Mouse (Mus musculus): Measurements from ENCODE around the gene Cbx1. TPM values are rescaled to one million over a fixed set of nuclear protein-coding genes. Genes with fewer than 3 reads are reported as not detected.

Gene Cbx1
- total and polyA plus RNA-seq, 2 experiments from 2014 or later: 55.6 to 57.0 TPM

- no peaks in the 10 kb centered on the region for H3K36me3 ChIP-seq (ENCODE audit: insufficient read depth)
- 0 out of 2 replicates have a peak, but pooled peaks have one; percentile 6 for TF ChIP-seq CTCF (IDR thresholded peaks at IDR 0.05; ENCODE audit: low read depth)
- DNase-seq (no peak), ATAC-seq (no peak)
- H3K4me2 ChIP-seq (ENCODE audit: low read depth): no peak overlapping the region
- H3K9me3 ChIP-seq (ENCODE audit: low read length): no peaks in the 10 kb centered on the region
- H3K27me3 ChIP-seq (ENCODE audit: insufficient read depth, low read length): no peaks in the 10 kb centered on the region; the same call in 1 of the 2 replicates
- no peak overlapping the region for H3K9ac ChIP-seq
- H3K4me3 ChIP-seq (ENCODE audit: low read depth, low read length): no peak overlapping the region
- 97% methylated on average over 2 of the region's 2 CpGs for WGBS
- H3K27ac ChIP-seq (ENCODE audit: low read depth, low read length): no peak overlapping the region
- no peaks in the 10 kb centered on the region for H3K4me1 ChIP-seq (ENCODE audit: insufficient read depth)
These were observed 33.6 kb upstream of the Cbx1 start for GRCm38 (mm10) chr11:96755298-96755697.

- no peak for ATAC-seq
These were observed 31.5 kb upstream of the Cbx1 start for GRCm38 (mm10) chr11:96757421-96757820.

GRCm38 (mm10) chr11:96758402-96758801, 30.5 kb upstream of the Cbx1 start:
- Histone ChIP-seq H3K4me2 (ENCODE audit: low read depth) (no peak overlapping the region), H3K36me3 (ENCODE audit: insufficient read depth) (no peaks in the 10 kb centered on the region), H3K27ac (ENCODE audit: low read depth, low read length) (no peak overlapping the region), H3K4me3 (ENCODE audit: low read depth, low read length) (no peak overlapping the region), H3K9me3 (ENCODE audit: low read length) (no peaks in the 10 kb centered on the region), H3K4me1 (ENCODE audit: insufficient read depth) (no peaks in the 10 kb centered on the region), H3K9ac (no peak overlapping the region), H3K27me3 (ENCODE audit: insufficient read depth, low read length) (no peaks in the 10 kb centered on the region)
- ATAC-seq (no peak), DNase-seq (no peak)
- 73% methylated on average over 5 of the region's 5 CpGs for WGBS
- TF ChIP-seq CTCF (IDR thresholded peaks at IDR 0.05; ENCODE audit: low read depth): no peak

More at GRCm38 (mm10) chr11:96757421-96757820, 31.5 kb upstream of the Cbx1 start:
- no peak overlapping the region for H3K9ac ChIP-seq
- no peaks in the 10 kb centered on the region for H3K4me1 ChIP-seq (ENCODE audit: insufficient read depth)
- H3K27ac ChIP-seq (ENCODE audit: low read depth, low read length): no peak overlapping the region
- no peak overlapping the region for H3K4me3 ChIP-seq (ENCODE audit: low read depth, low read length)
- no peak for DNase-seq
- H3K27me3 ChIP-seq (ENCODE audit: insufficient read depth, low read length): no peaks in the 10 kb centered on the region
- H3K4me2 ChIP-seq (ENCODE audit: low read depth): no peak overlapping the region
- H3K36me3 ChIP-seq (ENCODE audit: insufficient read depth): no peaks in the 10 kb centered on the region
- TF ChIP-seq CTCF (IDR thresholded peaks at IDR 0.05; ENCODE audit: low read depth): no peak
- 61% methylated on average over 4 of the region's 4 CpGs for WGBS
- H3K9me3 ChIP-seq (ENCODE audit: low read length): no peaks in the 10 kb centered on the region

DNA sequence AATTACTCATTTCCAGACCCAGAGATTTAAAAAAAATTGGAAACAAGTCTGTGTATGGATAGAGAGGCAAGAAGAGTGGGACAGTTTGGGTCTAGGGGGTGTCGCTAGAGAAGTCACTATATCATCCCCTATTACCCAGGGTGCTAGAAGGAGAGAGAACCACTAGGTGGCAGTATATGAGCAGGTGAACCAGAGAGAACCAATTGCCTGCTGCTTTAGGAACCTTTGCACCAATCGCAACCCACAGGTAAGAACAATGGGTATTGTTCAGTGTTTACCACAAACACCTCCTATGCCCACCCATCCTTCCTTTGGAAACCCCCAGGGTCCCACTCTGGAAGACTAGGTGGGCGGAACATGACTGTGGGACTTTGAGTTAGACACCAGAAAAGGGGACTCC, 28.9 kb upstream of the Cbx1 start:
- no peak overlapping the region for H3K27ac ChIP-seq (ENCODE audit: low read depth, low read length)

GRCm38 (mm10) chr11:96761984-96762383, 26.9 kb upstream of the Cbx1 start:
- no peaks in the 10 kb centered on the region for H3K4me1 ChIP-seq (ENCODE audit: insufficient read depth)
- WGBS: 74% methylated on average over 7 of the region's 7 CpGs
- no peak overlapping the region for H3K27ac ChIP-seq (ENCODE audit: low read depth, low read length)
- H3K4me2 ChIP-seq (ENCODE audit: low read depth): no peak overlapping the region
- ATAC-seq (no peak), DNase-seq (no peak)
- no peaks in the 10 kb centered on the region for H3K27me3 ChIP-seq (ENCODE audit: insufficient read depth, low read length)
- H3K9me3 ChIP-seq (ENCODE audit: low read length): no peaks in the 10 kb centered on the region
- TF ChIP-seq CTCF (IDR thresholded peaks at IDR 0.05; ENCODE audit: low read depth): no peak
- H3K4me3 ChIP-seq (ENCODE audit: low read depth, low read length): no peak overlapping the region
- H3K9ac ChIP-seq: no peak overlapping the region
- 0 out of 2 replicates have a peak, but pooled peaks cover 4% of the 10 kb centered on the region for H3K36me3 ChIP-seq (ENCODE audit: insufficient read depth)

More for the DNA sequence above, 28.9 kb upstream of the Cbx1 start:
- Histone ChIP-seq H3K9me3 (ENCODE audit: low read length) (no peaks in the 10 kb centered on the region), H3K27me3 (ENCODE audit: insufficient read depth, low read length) (no peaks in the 10 kb centered on the region), H3K9ac (no peak overlapping the region), H3K4me1 (ENCODE audit: insufficient read depth) (no peaks in the 10 kb centered on the region), H3K36me3 (ENCODE audit: insufficient read depth) (no peaks in the 10 kb centered on the region), H3K4me2 (ENCODE audit: low read depth) (no peak overlapping the region), H3K4me3 (ENCODE audit: low read depth, low read length) (no peak overlapping the region)
- DNase-seq (no peak), ATAC-seq (no peak)
- 44% methylated on average over 3 of the region's 3 CpGs for WGBS
- peak; percentile 75 for TF ChIP-seq CTCF (IDR thresholded peaks at IDR 0.05; ENCODE audit: low read depth)

DNA sequence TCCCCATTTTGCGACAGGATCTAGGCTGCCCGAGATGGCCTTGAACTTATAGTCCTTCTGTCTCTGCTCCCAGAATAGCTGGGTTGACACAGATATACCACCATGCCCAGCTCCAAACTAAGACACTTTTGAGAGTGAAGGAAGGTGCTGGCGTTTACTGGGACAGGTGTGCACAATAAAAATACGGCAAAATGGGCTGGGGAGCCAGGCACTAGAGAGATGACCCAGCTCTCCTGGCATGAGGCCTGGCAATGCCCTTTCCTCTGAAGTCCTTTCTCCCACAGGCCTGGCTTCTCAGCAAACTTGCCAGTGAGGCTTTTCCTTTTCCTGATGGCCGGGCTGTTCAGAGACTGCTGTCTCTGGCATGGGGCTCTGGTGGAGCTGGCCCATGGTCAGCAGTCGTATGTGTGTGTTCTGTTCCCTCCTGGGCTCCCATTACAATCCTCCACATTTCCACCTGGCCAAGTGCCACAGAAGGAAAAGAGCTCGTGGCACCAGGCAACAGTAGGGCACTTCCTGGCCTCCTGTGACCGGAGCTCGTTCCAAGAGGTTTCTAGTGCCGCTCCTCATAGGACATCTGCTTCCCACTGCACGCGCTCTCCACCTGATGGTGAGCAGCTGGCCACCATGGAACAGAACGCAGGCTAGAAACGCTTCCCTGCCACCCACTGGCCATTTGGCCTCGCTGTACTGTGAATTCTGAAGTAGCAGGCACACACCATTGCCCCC, 26.0 kb upstream of the Cbx1 start:
- ATAC-seq: peak; percentile 53
- Histone ChIP-seq H3K9me3 (ENCODE audit: low read length) (no peaks in the 10 kb centered on the region), H3K4me3 (ENCODE audit: low read depth, low read length) (no peak overlapping the region), H3K9ac (no peak overlapping the region), H3K4me1 (ENCODE audit: insufficient read depth) (no peaks in the 10 kb centered on the region), H3K36me3 (ENCODE audit: insufficient read depth) (peaks cover 10% of the 10 kb centered on the region), H3K4me2 (ENCODE audit: low read depth) (no peak overlapping the region), H3K27ac (ENCODE audit: low read depth, low read length) (no peak overlapping the region), H3K27me3 (ENCODE audit: insufficient read depth, low read length) (no peaks in the 10 kb centered on the region)
- no peak for DNase-seq
- peak; percentile 12; the same call in 1 of the 2 replicates for TF ChIP-seq CTCF (IDR thresholded peaks at IDR 0.05; ENCODE audit: low read depth)
- WGBS: 59% methylated on average over 15 of the region's 15 CpGs

GRCm38 (mm10) chr11:96764511-96765350, 24.2 kb upstream of the Cbx1 start:
- Histone ChIP-seq H3K27ac (ENCODE audit: low read depth, low read length) (no peak overlapping the region), H3K27me3 (ENCODE audit: insufficient read depth, low read length) (no peaks in the 10 kb centered on the region), H3K36me3 (ENCODE audit: insufficient read depth) (peaks cover 23% of the 10 kb centered on the region), H3K4me1 (ENCODE audit: insufficient read depth) (no peaks in the 10 kb centered on the region), H3K4me3 (ENCODE audit: low read depth, low read length) (no peak overlapping the region), H3K4me2 (ENCODE audit: low read depth) (no peak overlapping the region), H3K9ac (no peak overlapping the region), H3K9me3 (ENCODE audit: low read length) (no peaks in the 10 kb centered on the region)
- 26% methylated on average over 13 of the region's 13 CpGs for WGBS
- TF ChIP-seq CTCF (IDR thresholded peaks at IDR 0.05; ENCODE audit: low read depth): no peak
- ATAC-seq (0 out of 2 replicates have a peak, but pooled peaks have one; percentile 19), DNase-seq (no peak)

Measured in forebrain, postnatal 0 days (tissue).